Mouse (Mus musculus): ENCODE results near the gene Pik3ip1. TPM values are rescaled to one million over a fixed set of nuclear protein-coding genes. Genes with fewer than 3 reads are reported as not detected.

The Pik3ip1 gene
- polyA plus RNA-seq, 1 experiment from 2014 or later = 25.4 TPM

GRCm38 (mm10) chr11:3347091-3347834 is 17.1 kb downstream of the Pik3ip1 start:
- no peak overlapping the region for H3K9ac ChIP-seq
- H3K36me3 ChIP-seq = peaks cover 89% of the 10 kb centered on the region
- no peak overlapping the region for H3K4me2 ChIP-seq
- WGBS = 61% methylated on average over 12 of the region's 12 CpGs
- peaks cover 13% of the 10 kb centered on the region for H3K4me1 ChIP-seq (replicated peaks)
- H3K4me3 ChIP-seq = no peak overlapping the region
- H3K27ac ChIP-seq = peak overlapping the region; percentile 18; the same call in 1 of the 2 replicates
- no peaks in the 10 kb centered on the region for H3K27me3 ChIP-seq
- H3K9me3 ChIP-seq = no peaks in the 10 kb centered on the region
- ATAC-seq (ENCODE audit: low FRiP score) = peak; percentile 81

DNA sequence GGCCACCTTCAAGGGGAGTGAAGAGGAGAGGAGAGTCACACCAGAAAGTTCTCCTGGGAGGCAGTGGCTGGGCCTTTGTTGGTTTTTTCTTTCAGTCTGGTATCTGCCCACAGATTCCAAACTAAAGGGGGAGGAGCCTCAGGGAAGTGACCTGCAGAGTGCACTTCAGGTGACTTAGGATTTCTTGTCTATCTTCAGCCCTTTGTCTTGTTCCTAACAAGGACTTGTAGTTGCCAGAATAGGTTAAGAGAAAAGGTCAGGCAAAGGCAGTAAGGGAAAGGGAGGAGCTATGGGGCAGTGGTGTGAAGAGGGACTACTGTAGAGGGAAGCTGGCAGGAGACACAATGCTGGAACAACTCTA is 17.6 kb downstream of the Pik3ip1 start:
- no peak for ATAC-seq (ENCODE audit: low FRiP score)
- Histone ChIP-seq H3K4me1 (replicated peaks) (peaks cover 13% of the 10 kb centered on the region), H3K4me3 (no peak overlapping the region), H3K36me3 (peaks cover 89% of the 10 kb centered on the region), H3K27me3 (no peaks in the 10 kb centered on the region), H3K27ac (no peak overlapping the region), H3K9ac (0 out of 2 replicates have a peak overlapping the region, but pooled peaks have one; percentile 19), H3K9me3 (no peaks in the 10 kb centered on the region), H3K4me2 (no peak overlapping the region)

- Histone ChIP-seq H3K4me1 (replicated peaks) (peaks cover 13% of the 10 kb centered on the region), H3K27ac (peak overlapping the region; percentile 12; the same call in 1 of the 2 replicates), H3K27me3 (no peaks in the 10 kb centered on the region), H3K4me2 (no peak overlapping the region), H3K36me3 (peaks cover 89% of the 10 kb centered on the region), H3K9me3 (no peaks in the 10 kb centered on the region), H3K4me3 (no peak overlapping the region), H3K9ac (no peak overlapping the region)
- 41% methylated on average over 6 of the region's 6 CpGs for WGBS
- no peak for ATAC-seq (ENCODE audit: low FRiP score)
Measured at GRCm38 (mm10) chr11:3348576-3349342, 18.6 kb downstream of the Pik3ip1 start.

DNA sequence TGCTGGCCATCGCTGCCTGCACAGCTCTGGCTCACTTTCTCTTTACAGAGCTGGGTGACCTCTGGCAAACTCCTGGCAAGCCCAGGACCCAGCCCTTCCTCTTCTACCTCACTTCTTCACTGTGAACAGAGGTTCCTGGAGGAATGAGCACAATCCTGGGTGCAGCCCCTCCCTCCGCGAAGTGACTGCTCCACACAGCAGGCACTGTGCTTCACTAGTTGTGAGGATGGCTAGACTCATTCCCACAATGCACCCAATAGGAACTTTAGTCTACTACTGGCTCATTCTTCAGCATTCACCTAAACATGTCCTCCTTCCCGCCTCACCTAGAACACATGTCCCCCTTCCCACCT is 19.1 kb downstream of the Pik3ip1 start:
- no peaks in the 10 kb centered on the region for H3K9me3 ChIP-seq
- H3K4me1 ChIP-seq (replicated peaks) = peaks cover 13% of the 10 kb centered on the region
- H3K4me2 ChIP-seq = no peak overlapping the region
- H3K36me3 ChIP-seq = peaks cover 89% of the 10 kb centered on the region
- H3K4me3 ChIP-seq = no peak overlapping the region
- no peak overlapping the region for H3K9ac ChIP-seq
- no peak overlapping the region for H3K27ac ChIP-seq
- ATAC-seq (ENCODE audit: low FRiP score) = no peak
- H3K27me3 ChIP-seq = no peaks in the 10 kb centered on the region
- 93% methylated on average over 4 of the region's 4 CpGs for WGBS

GRCm38 (mm10) chr11:3352131-3352530 is 21.9 kb downstream of the Pik3ip1 start:
- H3K27me3 ChIP-seq = no peaks in the 10 kb centered on the region
- peaks cover 87% of the 10 kb centered on the region for H3K36me3 ChIP-seq
- ATAC-seq (ENCODE audit: low FRiP score) = no peak
- no peak overlapping the region for H3K27ac ChIP-seq
- WGBS = 93% methylated on average over 9 of the region's 9 CpGs
- H3K9me3 ChIP-seq = no peaks in the 10 kb centered on the region
- no peak overlapping the region for H3K4me2 ChIP-seq
- no peak overlapping the region for H3K4me3 ChIP-seq
- H3K9ac ChIP-seq = no peak overlapping the region
- peaks cover 13% of the 10 kb centered on the region for H3K4me1 ChIP-seq (replicated peaks)

DNA sequence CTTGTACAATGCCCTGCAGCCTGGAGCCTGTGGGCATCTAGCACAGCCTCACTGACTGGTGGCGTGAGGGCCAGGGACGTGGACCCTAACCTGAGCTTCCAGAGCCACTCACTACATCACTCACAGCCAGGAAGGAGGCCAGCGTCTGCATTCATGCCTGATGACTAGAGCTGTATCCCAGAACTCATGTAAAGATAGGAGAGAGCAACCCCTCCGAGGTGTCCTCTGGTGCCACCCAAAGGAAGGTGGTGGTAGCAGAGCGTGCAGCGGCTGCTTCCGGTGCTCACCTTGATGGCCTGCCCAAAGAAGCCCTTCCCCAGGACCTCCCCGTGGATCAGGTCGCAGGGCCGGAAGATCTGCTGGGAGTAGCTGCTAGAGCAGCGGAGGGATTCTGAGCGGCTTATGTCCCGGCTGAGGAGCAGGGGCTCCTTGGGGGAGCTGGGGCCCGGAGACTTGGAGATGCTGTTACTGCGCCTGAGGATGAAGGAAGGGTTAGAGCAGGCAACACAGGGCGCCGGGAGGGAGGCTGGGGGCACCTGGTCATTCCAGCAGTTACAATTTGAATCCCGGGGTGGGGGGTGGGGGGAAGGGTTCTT is 22.9 kb downstream of the Pik3ip1 start:
- Histone ChIP-seq H3K4me2 (no peak overlapping the region), H3K9ac (no peak overlapping the region), H3K4me3 (no peak overlapping the region), H3K9me3 (no peaks in the 10 kb centered on the region), H3K27ac (no peak overlapping the region), H3K27me3 (no peaks in the 10 kb centered on the region), H3K36me3 (peaks cover 87% of the 10 kb centered on the region), H3K4me1 (replicated peaks) (peaks cover 8% of the 10 kb centered on the region)
- no peak for ATAC-seq (ENCODE audit: low FRiP score)
- 56% methylated on average over 18 of the region's 18 CpGs for WGBS

GRCm38 (mm10) chr11:3362854-3363253 is 32.7 kb downstream of the Pik3ip1 start:
- no peak for ATAC-seq (ENCODE audit: low FRiP score)
- H3K9me3 ChIP-seq = peaks cover 3% of the 10 kb centered on the region; the same call in 1 of the 2 replicates
- no peaks in the 10 kb centered on the region for H3K27me3 ChIP-seq
- H3K4me2 ChIP-seq = no peak overlapping the region
- H3K9ac ChIP-seq = no peak overlapping the region
- H3K36me3 ChIP-seq = peaks cover 39% of the 10 kb centered on the region
- no peak overlapping the region for H3K4me3 ChIP-seq
- H3K4me1 ChIP-seq (replicated peaks) = peaks cover 21% of the 10 kb centered on the region
- 80% methylated on average over 3 of the region's 3 CpGs for WGBS
- H3K27ac ChIP-seq = no peak overlapping the region

GRCm38 (mm10) chr11:3366411-3366810 is 36.2 kb downstream of the Pik3ip1 start:
- Histone ChIP-seq H3K27me3 (no peaks in the 10 kb centered on the region), H3K9ac (no peak overlapping the region; the same call in 1 of the 2 replicates), H3K27ac (no peak overlapping the region), H3K9me3 (peaks cover 3% of the 10 kb centered on the region; the same call in 1 of the 2 replicates), H3K4me2 (no peak overlapping the region), H3K4me3 (no peak overlapping the region), H3K4me1 (replicated peaks) (peaks cover 54% of the 10 kb centered on the region), H3K36me3 (peaks cover 10% of the 10 kb centered on the region)
- no peak for ATAC-seq (ENCODE audit: low FRiP score)
- WGBS = 89% methylated on average over 7 of the region's 7 CpGs

DNA sequence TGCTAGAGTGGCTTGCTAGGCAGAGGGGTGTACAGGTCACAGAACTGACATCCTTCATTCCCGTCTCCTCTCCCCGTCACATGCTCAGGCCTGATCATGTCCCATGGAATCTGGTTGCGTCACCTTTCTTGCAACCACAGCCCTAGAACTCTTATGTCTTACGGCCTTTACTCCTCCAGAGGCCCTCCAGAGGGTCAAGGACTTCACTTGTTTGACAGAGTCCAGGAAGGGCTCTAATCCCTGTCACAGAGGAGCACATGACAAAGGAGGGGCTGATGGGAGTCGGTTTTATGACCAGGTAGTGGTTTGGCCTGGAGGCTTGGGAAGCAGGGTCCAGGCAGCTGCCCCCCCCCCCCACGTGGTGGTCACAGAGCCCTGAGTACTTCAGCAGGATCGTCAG is 38.8 kb downstream of the Pik3ip1 start:
- 66% methylated on average over 7 of the region's 7 CpGs for WGBS
- H3K4me1 ChIP-seq (replicated peaks) = peaks cover 73% of the 10 kb centered on the region
- no peak for ATAC-seq (ENCODE audit: low FRiP score)

GRCm38 (mm10) chr11:3369449-3369848 is 39.2 kb downstream of the Pik3ip1 start:
- peaks cover 77% of the 10 kb centered on the region for H3K4me1 ChIP-seq (replicated peaks)
- no peaks in the 10 kb centered on the region for H3K27me3 ChIP-seq
- 78% methylated on average over 5 of the region's 5 CpGs for WGBS
- no peak for ATAC-seq (ENCODE audit: low FRiP score)
- H3K9ac ChIP-seq = peak overlapping the region; percentile 88
- no peaks in the 10 kb centered on the region for H3K9me3 ChIP-seq
- peak overlapping the region; percentile 71 for H3K4me2 ChIP-seq
- peak overlapping the region; percentile 69 for H3K4me3 ChIP-seq
- H3K36me3 ChIP-seq = no peaks in the 10 kb centered on the region
- H3K27ac ChIP-seq = no peak overlapping the region

More for the DNA sequence above, 38.8 kb downstream of the Pik3ip1 start:
- no peak overlapping the region for H3K27ac ChIP-seq
- H3K4me3 ChIP-seq = peak overlapping the region; percentile 69
- H3K4me2 ChIP-seq = peak overlapping the region; percentile 71
- peak overlapping the region; percentile 88 for H3K9ac ChIP-seq
- H3K27me3 ChIP-seq = no peaks in the 10 kb centered on the region
- H3K36me3 ChIP-seq = no peaks in the 10 kb centered on the region
- 0 out of 2 replicates have a peak, but pooled peaks cover 3% of the 10 kb centered on the region for H3K9me3 ChIP-seq

DNA sequence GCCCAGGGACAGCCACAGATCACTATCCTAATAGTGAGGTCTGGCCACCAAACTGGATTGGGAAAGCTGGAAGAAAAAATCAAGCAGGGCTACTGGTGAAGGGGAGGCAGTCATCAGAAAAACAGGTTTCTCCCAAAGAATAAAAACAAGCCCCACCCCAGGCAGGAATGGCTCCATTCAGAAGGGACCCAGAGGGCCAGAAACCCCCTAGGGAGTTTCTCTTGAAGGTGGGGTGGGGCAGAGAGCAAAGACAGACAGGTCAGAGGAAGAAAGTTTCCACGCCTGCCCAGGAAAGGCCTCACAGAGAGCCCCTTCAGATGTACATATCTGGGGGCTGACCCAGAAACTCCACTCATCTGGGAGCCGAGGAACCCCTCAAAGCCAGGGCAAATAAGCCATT is 40.0 kb downstream of the Pik3ip1 start:
- Histone ChIP-seq H3K4me1 (replicated peaks) (peaks cover 83% of the 10 kb centered on the region), H3K36me3 (no peaks in the 10 kb centered on the region), H3K4me3 (peak overlapping the region; percentile 69), H3K4me2 (peak overlapping the region; percentile 71), H3K9ac (peak overlapping the region; percentile 88), H3K9me3 (no peaks in the 10 kb centered on the region), H3K27ac (peak overlapping the region; percentile 96; the same call in 1 of the 2 replicates), H3K27me3 (no peaks in the 10 kb centered on the region)
- ATAC-seq (ENCODE audit: low FRiP score) = no peak
- WGBS = 78% methylated on average over 2 of the region's 2 CpGs

GRCm38 (mm10) chr11:3370928-3371598 is 40.9 kb downstream of the Pik3ip1 start:
- ATAC-seq (ENCODE audit: low FRiP score) = peak; percentile 97
- WGBS = 3% methylated on average over 27 of the region's 27 CpGs
- peak overlapping the region; percentile 71 for H3K4me2 ChIP-seq

More at GRCm38 (mm10) chr11:3370928-3371598, 40.9 kb downstream of the Pik3ip1 start:
- no peaks in the 10 kb centered on the region for H3K36me3 ChIP-seq
- H3K4me1 ChIP-seq (replicated peaks) = peaks cover 77% of the 10 kb centered on the region
- peak overlapping the region; percentile 69 for H3K4me3 ChIP-seq
- no peaks in the 10 kb centered on the region for H3K27me3 ChIP-seq
- H3K27ac ChIP-seq = peak overlapping the region; percentile 96
- no peaks in the 10 kb centered on the region for H3K9me3 ChIP-seq
- H3K9ac ChIP-seq = peak overlapping the region; percentile 88

All from hindbrain, embryonic 13.5 days (tissue).